Mouse (Mus musculus) mature B cell (primary cell): ENCODE results near the gene Gm813.

Experiments
- in situ Hi-C: fragments of 300-500 bp; cut with MboI; formaldehyde crosslinking; loops from 2 replicates; pipeline ENCODE4 v1.14.3; 2019

Gm813 gene

GRCm38 (mm10) chr16:58616878-58617277 is at the start of gene Gm813:
Gene Gm813, minus strand, starts transcription at chr16:58616978.
- in situ Hi-C loops, result no loop called here

DNA sequence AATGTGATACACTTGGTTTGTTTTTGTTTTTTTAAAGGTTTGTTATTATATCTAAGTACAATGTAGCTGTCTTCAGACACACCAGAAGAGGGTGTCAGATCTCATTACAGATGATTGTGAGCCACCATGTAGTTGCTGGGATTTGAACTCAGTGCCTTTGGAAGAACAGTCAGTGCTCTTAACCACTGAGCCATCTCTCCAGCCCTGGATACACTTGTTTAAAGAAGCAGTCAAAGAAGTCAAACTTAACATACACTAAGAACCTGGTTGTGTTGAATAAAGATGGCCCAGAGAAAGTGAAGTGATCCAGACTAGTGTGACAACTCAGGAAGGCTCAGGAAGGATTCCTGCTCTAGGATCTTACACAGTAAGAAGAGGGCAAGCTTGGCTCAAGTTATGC is 48.4 kb upstream of the Gm813 start:
- in situ Hi-C loops, result loop anchor here (10.0 kb wide), 1 partner anchor 210 kb away; no protein-coding TSS in a partner anchor

DNA sequence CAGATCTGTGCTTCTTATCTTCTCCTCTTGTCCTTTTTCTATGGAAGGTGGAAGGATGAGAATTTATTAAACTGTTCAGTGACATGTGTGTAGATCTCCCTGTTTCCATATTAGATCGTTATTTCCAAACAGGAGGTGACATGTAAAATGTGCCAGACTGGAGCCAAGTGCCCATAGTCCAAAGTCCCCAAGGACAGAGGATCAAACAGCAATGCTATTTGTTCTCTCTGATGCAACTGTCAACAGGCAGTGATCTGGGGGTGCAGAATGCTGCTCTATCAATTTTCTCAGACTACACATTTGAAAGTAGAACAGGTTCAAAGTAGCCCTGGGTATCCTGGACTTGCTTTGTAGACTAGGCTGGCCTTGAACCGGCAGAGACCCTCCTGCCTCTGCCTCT is 47.0 kb upstream of the Gm813 start:
- in situ Hi-C loops, result loop anchor here (10.0 kb wide), 1 partner anchor 209 kb away; no protein-coding TSS in a partner anchor

DNA sequence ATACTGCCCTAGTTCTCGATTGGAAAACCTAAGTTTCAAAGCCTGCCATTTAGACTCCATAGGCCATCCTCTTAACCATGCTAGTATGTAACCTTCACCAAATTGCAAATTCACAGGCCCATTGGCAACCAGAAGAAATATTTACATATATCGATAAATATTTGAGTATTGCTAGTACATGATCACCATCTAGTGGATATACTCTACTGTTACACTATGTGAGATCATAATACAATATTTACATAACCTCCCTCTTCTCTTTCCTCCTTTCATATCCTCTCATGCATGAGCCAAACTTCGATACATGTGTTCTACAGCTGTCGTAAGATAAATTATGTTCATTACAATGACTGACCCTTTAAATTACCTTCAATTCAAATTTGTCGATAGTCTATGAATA is 46.2 kb upstream of the Gm813 start:
- in situ Hi-C loops, result loop anchor here (10.0 kb wide), 1 partner anchor 208 kb away; no protein-coding TSS in a partner anchor

DNA sequence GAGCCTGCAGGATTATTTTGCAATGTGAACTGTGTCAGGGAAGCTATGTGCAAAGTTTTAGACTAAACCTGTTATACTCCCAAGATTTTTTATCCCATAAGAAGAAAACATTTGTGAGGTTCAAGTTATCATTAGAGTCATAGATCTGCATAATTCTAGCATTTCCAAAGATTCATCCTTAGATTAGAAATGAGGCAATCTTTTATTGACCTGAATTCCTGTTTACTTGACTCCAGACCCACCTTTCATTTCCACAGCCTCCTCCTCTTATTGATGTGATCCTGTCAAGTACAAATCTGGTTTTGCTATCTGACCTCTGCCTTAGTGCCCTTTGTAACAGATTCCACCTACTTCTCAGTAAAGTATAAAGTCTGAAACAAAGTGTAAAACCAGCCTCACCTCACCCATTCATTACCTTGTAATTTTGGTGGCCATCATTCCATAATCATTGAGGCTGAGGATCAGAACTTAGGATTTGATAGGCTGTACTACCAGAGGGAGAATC is 45.6 kb upstream of the Gm813 start:
- in situ Hi-C loops, result loop anchor here (10.0 kb wide), 1 partner anchor 208 kb away; no protein-coding TSS in a partner anchor

DNA sequence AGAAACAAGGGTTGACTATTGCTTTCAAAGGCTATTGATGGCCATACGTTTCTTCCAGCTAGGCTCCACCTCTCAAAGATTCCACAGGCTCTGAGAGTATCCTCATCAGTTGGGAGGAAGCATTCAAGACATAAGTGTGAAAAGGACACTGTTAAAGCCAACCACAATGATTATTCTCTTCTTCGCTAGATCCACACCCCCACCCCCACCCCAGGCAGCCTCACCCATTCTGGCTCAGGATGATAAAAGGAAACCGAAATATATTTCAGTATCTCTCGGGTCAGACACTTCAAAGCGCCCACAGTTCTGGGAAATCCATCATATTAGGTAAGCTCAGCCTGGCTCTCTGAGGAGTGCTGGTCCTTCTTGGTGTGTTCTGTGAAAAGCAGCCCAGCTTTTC is 45.0 kb upstream of the Gm813 start:
- in situ Hi-C loops, result loop anchor here (10.0 kb wide), 1 partner anchor 207 kb away; no protein-coding TSS in a partner anchor

- in situ Hi-C loops, result no loop called here
Observed at GRCm38 (mm10) chr16:58658668-58659067, 41.9 kb upstream of the Gm813 start.

DNA sequence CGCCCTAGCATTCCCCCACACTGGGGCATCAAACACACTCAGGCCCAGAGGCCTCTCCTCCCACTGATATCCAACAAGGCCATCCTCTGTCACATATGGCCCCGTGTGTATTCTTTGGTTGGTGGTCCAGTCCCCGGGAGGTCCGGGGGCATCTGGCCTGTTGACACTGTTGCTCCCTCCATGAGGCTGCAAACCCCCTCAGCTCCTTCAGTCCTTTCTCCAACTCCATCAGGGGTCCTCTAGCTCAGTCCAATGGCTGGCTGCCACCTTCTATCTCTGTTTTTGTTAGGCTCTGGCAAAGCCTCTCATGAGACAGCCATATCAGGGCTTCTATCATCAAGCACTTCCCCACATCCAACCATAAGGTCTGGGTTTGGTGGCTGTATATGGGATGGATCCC is 39.7 kb upstream of the Gm813 start:
- in situ Hi-C loops, result no loop called here

GRCm38 (mm10) chr16:58655751-58656150 is 39.0 kb upstream of the Gm813 start:
- in situ Hi-C loops, result no loop called here

GRCm38 (mm10) chr16:58649979-58650378 is 33.2 kb upstream of the Gm813 start:
- in situ Hi-C loops, result no loop called here

DNA sequence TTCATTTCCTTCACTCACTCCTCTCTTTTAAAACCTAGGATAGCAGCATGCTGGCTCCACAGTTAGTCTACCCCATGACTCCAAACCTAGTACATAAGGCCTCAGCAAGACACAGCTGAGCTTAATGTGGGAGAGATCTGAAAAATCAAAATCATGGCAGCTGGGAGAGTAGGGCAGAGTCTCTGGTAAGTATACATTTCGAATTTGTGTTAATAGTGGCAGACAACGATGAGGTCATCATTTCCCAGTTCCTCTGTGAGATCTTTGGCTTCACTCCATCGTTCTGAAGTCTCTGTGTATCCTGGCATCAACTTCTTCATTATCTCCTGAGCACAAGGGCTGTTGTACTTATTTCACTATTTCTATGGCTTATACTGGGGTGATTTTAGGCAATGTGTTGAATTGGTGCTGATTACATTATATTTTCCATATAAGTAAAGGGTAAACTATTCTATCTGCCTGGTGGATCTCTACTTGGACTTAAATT is 22.0 kb upstream of the Gm813 start, which contains the start of gene E330017A01Rik:
TSS of gene E330017A01Rik (minus strand) at position 51 of the 487 bp plus-strand sequence.
- in situ Hi-C loops, result no loop called here

- in situ Hi-C loops, result no loop called here
Observed at GRCm38 (mm10) chr16:58638016-58638415, 21.2 kb upstream of the Gm813 start.

GRCm38 (mm10) chr16:58637448-58637847 is 20.7 kb upstream of the Gm813 start:
- in situ Hi-C loops, result no loop called here

GRCm38 (mm10) chr16:58635866-58636265 is 19.1 kb upstream of the Gm813 start:
- in situ Hi-C loops, result no loop called here

- in situ Hi-C loops, result loop anchor here (10.0 kb wide), 1 partner anchor 165 kb away; no protein-coding TSS in a partner anchor
Observed at GRCm38 (mm10) chr16:58629736-58630135, 13.0 kb upstream of the Gm813 start.

DNA sequence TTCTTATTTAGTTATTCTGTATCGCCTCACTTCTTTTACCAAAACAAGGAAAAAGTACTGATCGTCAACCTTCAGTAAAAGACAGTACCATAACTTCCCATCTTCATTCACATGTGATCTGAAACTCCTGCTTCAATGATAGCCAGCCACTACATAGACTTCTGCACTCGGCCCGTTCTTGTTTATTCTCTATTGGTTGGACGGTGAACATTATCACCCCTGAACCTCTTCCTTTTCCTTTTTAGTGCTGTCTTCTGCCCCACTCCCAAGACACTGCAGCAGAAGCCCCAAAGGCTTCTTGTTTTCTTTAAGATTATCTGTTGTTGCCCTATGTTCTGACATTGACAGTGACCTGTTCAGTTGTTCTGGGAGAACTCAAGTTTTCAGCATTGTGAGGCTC is 12.2 kb upstream of the Gm813 start:
- in situ Hi-C loops, result loop anchor here (10.0 kb wide), 1 partner anchor 164 kb away; no protein-coding TSS in a partner anchor

DNA sequence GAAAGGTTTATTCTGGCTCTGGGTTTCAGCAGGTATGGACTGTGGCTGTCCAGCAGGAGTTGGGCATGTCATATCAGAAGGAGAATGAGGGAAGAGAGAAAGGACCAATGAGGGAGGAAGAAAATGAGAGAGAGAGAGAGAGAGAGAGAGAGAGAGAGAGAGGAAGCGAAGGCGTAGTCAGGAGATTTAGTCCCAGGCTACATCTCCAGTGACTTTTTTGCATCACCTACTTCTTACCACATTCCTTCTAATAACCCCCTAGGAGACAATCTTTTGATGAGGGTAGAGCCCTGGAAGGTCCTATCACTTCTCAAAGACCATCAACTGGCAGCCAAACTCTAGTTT is 11.5 kb upstream of the Gm813 start:
- in situ Hi-C loops, result loop anchor here (10.0 kb wide), 1 partner anchor 164 kb away; no protein-coding TSS in a partner anchor

DNA sequence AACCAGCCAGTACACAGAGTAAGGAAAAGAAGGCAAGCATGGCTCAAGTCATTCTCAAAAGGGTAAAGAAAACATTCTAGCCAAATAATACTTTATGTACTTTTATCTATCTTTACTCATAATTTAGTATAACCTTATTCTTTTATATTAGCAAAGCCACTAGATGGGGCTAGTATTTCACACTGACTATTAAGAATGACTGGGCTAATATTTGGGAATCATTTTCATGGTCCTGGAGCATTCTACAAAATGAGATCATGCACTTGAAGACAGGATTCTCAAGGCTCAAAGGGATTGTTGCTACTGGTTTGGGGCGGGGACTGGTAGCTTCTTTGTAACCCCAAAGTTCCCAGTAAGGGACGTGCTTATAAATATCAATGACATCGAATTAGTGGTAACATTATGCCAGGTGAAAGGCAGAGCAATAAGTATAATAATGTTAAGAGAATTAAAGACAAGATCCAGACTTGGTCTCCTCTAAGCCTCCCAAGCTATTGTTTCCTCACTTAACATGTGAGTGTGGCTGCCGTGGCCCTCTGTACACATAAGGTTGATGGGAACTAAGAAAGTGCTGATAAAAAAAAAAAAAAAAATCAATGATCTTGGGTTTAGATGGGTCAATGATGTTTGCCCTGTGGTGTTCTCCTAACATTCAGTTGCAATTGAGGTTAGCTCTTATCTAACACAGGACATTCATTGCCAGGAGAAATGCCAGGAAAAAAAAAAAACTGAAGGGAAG is 11.0 kb upstream of the Gm813 start:
- in situ Hi-C loops, result loop anchor here (10.0 kb wide), 1 partner anchor 163 kb away; no protein-coding TSS in a partner anchor

DNA sequence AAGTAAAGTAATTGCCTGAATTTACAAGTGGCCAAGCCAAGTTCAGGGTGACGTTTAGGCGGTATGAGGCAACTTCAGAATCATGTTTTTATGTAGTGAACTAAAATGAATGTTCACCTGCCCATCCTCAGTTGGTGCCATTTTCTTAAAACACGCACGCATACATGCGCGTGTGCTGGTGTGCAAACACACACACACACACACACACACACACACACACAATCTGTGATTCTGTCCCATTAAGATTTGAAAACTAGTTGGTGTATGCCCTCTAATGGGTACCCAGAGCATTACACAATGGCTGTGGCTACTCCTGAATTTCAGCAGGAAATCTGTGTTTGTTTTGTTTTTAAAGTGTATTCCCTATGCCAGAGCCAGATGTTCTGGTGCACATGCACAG is 7.2 kb upstream of the Gm813 start:
- in situ Hi-C loops, result loop anchor here (10.0 kb wide), 1 partner anchor 159 kb away; no protein-coding TSS in a partner anchor

- in situ Hi-C loops, result loop anchor here (10.0 kb wide), 1 partner anchor 158 kb away; no protein-coding TSS in a partner anchor
Observed at GRCm38 (mm10) chr16:58623114-58623513, 6.3 kb upstream of the Gm813 start.

- in situ Hi-C loops, result loop anchor here (10.0 kb wide), 1 partner anchor 158 kb away; no protein-coding TSS in a partner anchor
Observed at GRCm38 (mm10) chr16:58622377-58622776, 5.6 kb upstream of the Gm813 start.

- in situ Hi-C loops, result no loop called here
Observed at GRCm38 (mm10) chr16:58617346-58617745, 568 bp upstream of the Gm813 start.

DNA sequence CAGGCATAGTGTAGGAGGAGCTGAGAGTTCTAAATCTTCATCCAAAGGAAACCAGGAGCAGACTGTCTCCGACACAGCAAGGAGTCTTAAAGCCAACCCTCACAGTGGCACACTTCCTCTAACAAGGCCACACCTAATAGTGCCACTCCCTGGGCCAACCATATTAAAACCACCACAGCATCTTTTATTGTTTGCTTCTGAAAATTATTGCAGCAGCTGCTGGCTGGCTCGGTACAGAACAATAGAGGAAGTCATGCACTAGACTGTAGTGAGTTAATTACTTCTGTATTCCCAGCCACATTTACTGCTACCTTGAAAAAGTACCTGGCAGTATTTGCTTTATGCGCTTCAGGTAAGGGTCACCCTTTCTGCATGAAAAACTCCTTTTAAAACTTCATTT is 3.8 kb downstream of the Gm813 start:
- in situ Hi-C loops, result no loop called here
